Mouse (Mus musculus) liver, embryonic 14.5 days (tissue): ENCODE data around the gene Car6. TPM values are rescaled to one million over a fixed set of nuclear protein-coding genes. Genes with fewer than 3 reads are reported as not detected.
A peak's percentile ranks its signal among the peaks of the same experiment; 100 is the strongest.

Source experiments
- ATAC-seq: fragments of 200-750 bp; cut with Nextera tagmentation; 2 replicates; pipeline ENCODE4 v1.8.0; 2017; ENCODE audit warnings: moderate number of reproducible peaks, mild to moderate bottlenecking, moderate library complexity; ENCODE audit not compliant: insufficient read depth
- DNase-seq, 3 experiments: peaks; one replicate each; pipeline ENCODE4 v3.0.0-alpha.2; 2012 to 2013; ENCODE audit warnings: low read depth in 3 of 3, low spot score in 3 of 3
- H3K27ac ChIP-seq: fragments of 300-500 bp; sonication (generic); 2 replicates; pipeline ENCODE4 v1.5.1; 2014; ENCODE audit warnings: moderate library complexity, mild to moderate bottlenecking, control low read depth, inconsistent platforms
- H3K27me3 ChIP-seq: fragments of 300-500 bp; sonication (generic); 2 replicates; pipeline ENCODE4 v1.6.1; 2014; ENCODE audit warnings: mild to moderate bottlenecking, low read length, moderate library complexity; ENCODE audit not compliant: control insufficient read depth, insufficient read depth
- H3K36me3 ChIP-seq: fragments of 300-500 bp; sonication (generic); replicated peaks from 2 replicates; pipeline ENCODE4 v1.6.1; 2014; ENCODE audit warnings: low read depth; ENCODE audit not compliant: control insufficient read depth, insufficient read depth
- H3K4me1 ChIP-seq, 2 experiments: fragments of 200-500 bp in 1 of 2; fragments of 300-500 bp in 1 of 2; sonication (generic) in 1 of 2; replicated peaks; 2 replicates each; pipeline ENCODE4 v1.6.1; 2012 to 2014; ENCODE audit warnings: antibody characterized with exemption in 1 of 2, inconsistent platforms in 1 of 2, low read length in 1 of 2; ENCODE audit not compliant: control insufficient read depth in 2 of 2, insufficient read depth in 2 of 2
- H3K4me2 ChIP-seq: fragments of 300-500 bp; sonication (generic); 2 replicates; pipeline ENCODE4 v1.6.1; 2014; ENCODE audit warnings: low read depth, mild to moderate bottlenecking, control low read depth, moderate library complexity
- H3K4me3 ChIP-seq, 2 experiments: fragments of 200-500 bp in 1 of 2; fragments of 300-500 bp in 1 of 2; sonication (generic) in 1 of 2; 2 replicates each; pipeline ENCODE4 v1.5.1; 2012 to 2014; ENCODE audit warnings: low read depth in 2 of 2, low read length in 2 of 2, mild to moderate bottlenecking in 2 of 2, control low read depth in 1 of 2, inconsistent platforms in 1 of 2, moderate library complexity in 1 of 2; ENCODE audit not compliant: insufficient read depth in 1 of 2
- H3K9ac ChIP-seq: fragments of 300-500 bp; sonication (generic); replicated peaks from 2 replicates; pipeline ENCODE4 v1.6.1; 2014; ENCODE audit warnings: mild to moderate bottlenecking, control low read depth, moderate library complexity
- H3K9me3 ChIP-seq: fragments of 300-500 bp; sonication (generic); 2 replicates; pipeline ENCODE4 v1.6.1; 2016; ENCODE audit warnings: low read length, mixed read lengths; ENCODE audit not compliant: control insufficient read depth
- CTCF ChIP-seq: IDR thresholded peaks from 2 replicates; pipeline ENCODE4 v1.5.1; 2016; ENCODE audit warnings: antibody characterized with exemption, low read depth, control low read depth
- EP300 ChIP-seq: IDR thresholded peaks from 2 replicates; pipeline ENCODE4 v1.6.1; 2016; ENCODE audit warnings: antibody characterized with exemption, low read depth
- WGBS: fragments of 180-500 bp; shearing (Covaris S2); extraction: QIAGEN DNeasy Blood & Tissue Kit; methylation state at CpG from one replicate; pipeline ENCODE4 v1.1.7; 2014; ENCODE audit not compliant: insufficient replicate concordance; 5-methylcytosine and 5-hydroxymethylcytosine counted together
- polyA plus RNA-seq, 2 experiments: library from polyadenylated mRNA; depleted of rRNA in 1 of 2; stranded (reverse) in 1 of 2; unstranded in 1 of 2; fragments of >200 nt; fragmentation: Nextera tagmentation in 1 of 2; extraction: Ambion mirVana in 1 of 2; gene quantifications; 2 replicates each; pipeline versions ENCODE4 v1.2.1 to v1.2.3; 2012 to 2014

Gene Car6
- polyA plus RNA-seq, 2 experiments, result 0.02 to 0.09 TPM

DNA sequence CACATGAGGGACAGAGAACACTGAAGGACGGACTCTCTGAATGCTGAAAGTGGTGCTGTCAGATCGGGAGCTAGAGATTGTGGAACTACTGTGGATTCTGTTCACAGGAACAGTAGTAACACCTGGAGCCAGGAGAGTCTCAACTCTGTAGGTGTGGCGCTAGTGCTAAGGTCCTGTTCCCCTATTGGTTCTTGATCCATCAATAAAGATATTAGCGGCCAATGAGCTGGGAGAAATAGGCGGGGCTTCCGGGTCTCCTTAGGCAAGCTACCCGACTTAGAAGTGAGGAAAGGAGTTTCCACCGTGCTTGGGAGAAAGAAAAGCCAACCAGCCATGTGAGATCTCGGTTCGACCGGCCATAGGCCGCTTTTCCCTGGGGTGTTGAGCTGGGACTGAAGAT is 56.9 kb downstream of the Car6 start:
- H3K4me3 ChIP-seq, result no peak overlapping the region
- no peak for ATAC-seq

DNA sequence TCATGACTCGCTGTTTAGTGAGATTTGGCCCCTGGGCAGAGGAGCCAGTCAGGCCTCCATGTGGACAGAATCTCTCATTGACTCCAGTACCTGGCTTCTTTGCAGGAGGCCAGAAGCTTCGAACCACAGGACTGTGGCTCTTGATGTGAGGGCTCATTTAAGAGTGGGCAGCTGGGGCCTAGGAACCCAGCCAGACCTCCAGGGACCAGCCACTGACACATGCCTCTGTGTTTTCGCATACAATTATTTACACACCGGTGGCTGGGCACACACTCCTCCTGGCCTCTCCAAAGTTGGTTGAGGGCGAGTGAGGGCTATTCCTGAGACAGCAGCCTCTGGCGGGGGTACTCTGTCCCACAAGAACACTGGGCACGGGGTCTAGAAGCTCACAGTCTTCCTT is 60.8 kb downstream of the Car6 start:
- Histone ChIP-seq H3K4me1 (peaks cover 0 to 10% of the 10 kb centered on the region in 2 experiments; a peak in 2 of 4 replicates), H3K27me3 (no peaks in the 10 kb centered on the region), H3K9ac (no peak overlapping the region), H3K36me3 (no peaks in the 10 kb centered on the region), H3K9me3 (no peaks in the 10 kb centered on the region), H3K4me3 (no peak overlapping the region), H3K4me2 (no peak overlapping the region), H3K27ac (no peak overlapping the region)
- TF ChIP-seq EP300, result no peak
- TF ChIP-seq CTCF, result no peak
- DNase-seq (no peak), ATAC-seq (no peak)
- WGBS, result 67% methylated on average over 7 of the region's 7 CpGs

More for the DNA sequence above, 56.9 kb downstream of the Car6 start:
- H3K27ac ChIP-seq, result no peak overlapping the region
- WGBS, result 28% methylated on average over 12 of the region's 12 CpGs
- H3K36me3 ChIP-seq, result no peaks in the 10 kb centered on the region
- H3K4me1 ChIP-seq, result peaks cover 0 to 5% of the 10 kb centered on the region in 2 experiments; a peak in 2 of 4 replicates
- H3K4me2 ChIP-seq, result peak overlapping the region; percentile 15; the same call in 1 of the 2 replicates
- no peaks in the 10 kb centered on the region for H3K27me3 ChIP-seq
- TF ChIP-seq CTCF, result no peak
- no peak for TF ChIP-seq EP300
- DNase-seq, result no peak
- H3K9ac ChIP-seq, result no peak overlapping the region
- H3K9me3 ChIP-seq, result no peaks in the 10 kb centered on the region

DNA sequence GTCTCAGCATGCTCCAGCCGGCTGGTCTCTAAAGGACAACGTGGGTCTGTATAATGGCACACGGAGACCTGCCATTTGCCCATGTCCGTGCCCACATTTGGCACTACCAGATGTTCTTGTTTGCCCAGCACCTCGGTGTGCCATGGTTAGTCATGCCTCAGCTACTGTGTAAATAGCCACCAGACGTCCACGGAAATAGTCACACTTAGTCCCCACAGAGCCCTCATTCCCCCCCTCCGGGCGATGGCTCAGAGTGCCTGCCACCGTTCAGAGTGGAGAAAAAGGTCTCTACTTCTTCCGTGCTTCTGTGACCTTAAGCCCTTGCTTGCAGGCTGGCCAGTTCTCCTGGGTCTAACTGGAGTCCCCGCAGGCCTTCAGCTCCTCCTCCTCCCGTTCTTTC is 62.0 kb downstream of the Car6 start:
- TF ChIP-seq CTCF, result no peak
- no peak for TF ChIP-seq EP300
- ATAC-seq, result no peak

DNA sequence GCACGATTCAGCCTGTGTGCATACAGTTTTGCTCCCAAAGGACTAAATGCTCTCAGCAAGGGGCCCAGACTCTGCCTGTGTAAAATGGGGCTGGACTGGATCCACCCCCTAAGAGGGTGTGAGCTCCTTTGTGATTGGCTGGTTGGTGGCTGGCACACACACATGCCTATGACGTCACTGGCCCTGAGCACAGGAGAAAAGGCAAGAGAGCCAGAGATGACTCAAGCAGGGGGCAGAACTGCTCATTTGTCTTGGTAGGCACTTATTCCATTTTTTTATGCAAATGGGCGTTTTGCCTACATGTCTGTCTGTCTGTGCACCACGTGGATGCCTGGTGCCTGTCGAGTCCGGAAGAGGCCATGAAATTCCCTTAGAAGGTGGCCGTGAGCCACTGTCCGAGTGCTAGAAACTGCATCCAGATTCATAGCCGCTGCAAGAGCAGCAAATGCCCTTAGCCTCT is 63.0 kb downstream of the Car6 start:
- WGBS, result 19% methylated on average over 9 of the region's 9 CpGs
- Histone ChIP-seq H3K4me1 (peaks cover 1 to 10% of the 10 kb centered on the region in 2 experiments; a peak in 2 of 4 replicates), H3K36me3 (no peaks in the 10 kb centered on the region), H3K9me3 (no peaks in the 10 kb centered on the region), H3K27me3 (no peaks in the 10 kb centered on the region), H3K27ac (no peak overlapping the region), H3K9ac (no peak overlapping the region), H3K4me2 (peak overlapping the region; percentile 52), H3K4me3 (peak overlapping the region in 1 of 2 experiments; percentile 19; a peak in 1 of 4 replicates)
- DNase-seq (peak; percentile 59 to 77 (median 67)), ATAC-seq (peak; percentile 69)
- TF ChIP-seq CTCF (no peak), EP300 (no peak)

More for the DNA sequence above, 62.0 kb downstream of the Car6 start:
- Histone ChIP-seq H3K9me3 (no peaks in the 10 kb centered on the region), H3K4me1 (peaks cover 0 to 10% of the 10 kb centered on the region in 2 experiments; a peak in 2 of 4 replicates), H3K27ac (no peak overlapping the region), H3K36me3 (no peaks in the 10 kb centered on the region), H3K4me2 (no peak overlapping the region), H3K4me3 (no peak overlapping the region), H3K9ac (no peak overlapping the region), H3K27me3 (no peaks in the 10 kb centered on the region)
- 67% methylated on average over 13 of the region's 13 CpGs for WGBS
- DNase-seq, result no peak

DNA sequence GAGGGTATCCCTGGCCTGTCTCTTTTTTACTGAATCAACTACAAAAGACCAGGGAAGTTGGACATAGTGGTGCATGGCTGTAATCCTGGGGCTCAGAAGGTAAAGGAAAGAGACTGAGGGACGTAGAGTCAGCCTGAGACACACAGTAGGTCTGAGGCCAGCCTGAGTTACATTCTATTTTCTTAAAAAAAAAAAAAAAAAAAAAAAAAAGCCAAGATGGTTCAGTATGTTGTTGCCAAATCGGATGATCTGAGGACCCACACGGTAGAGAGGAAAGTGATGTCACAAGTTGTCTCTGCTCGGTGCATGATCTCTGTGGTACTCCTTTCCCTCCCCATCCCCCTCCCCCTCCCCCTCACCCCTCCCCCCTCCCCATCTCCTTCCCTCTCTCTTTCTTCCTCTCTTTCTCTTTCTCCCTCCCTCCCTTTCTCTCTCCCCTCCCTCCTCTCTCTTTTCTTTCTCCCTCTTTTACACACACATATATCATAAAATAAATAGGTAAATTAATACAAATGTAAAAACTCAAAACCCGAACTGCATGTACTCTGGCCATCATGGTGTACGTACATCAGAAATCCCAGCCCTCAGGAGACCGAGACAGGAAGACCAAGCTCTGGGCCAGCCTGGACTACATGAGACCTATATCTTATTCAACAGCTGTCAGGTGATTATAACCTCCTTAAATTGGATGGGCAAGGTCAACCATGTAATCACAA is 63.6 kb downstream of the Car6 start:
- H3K36me3 ChIP-seq, result no peaks in the 10 kb centered on the region
- no peaks in the 10 kb centered on the region for H3K27me3 ChIP-seq
- no peak overlapping the region for H3K4me3 ChIP-seq
- peak overlapping the region; percentile 52 for H3K4me2 ChIP-seq
- no peak overlapping the region for H3K9ac ChIP-seq
- ATAC-seq (no peak), DNase-seq (no peak)
- peaks cover 2 to 10% of the 10 kb centered on the region in 2 experiments; a peak in 2 of 4 replicates for H3K4me1 ChIP-seq
- TF ChIP-seq EP300 (no peak), CTCF (no peak)
- no peak overlapping the region for H3K27ac ChIP-seq
- 71% methylated on average over 7 of the region's 7 CpGs for WGBS
- no peaks in the 10 kb centered on the region for H3K9me3 ChIP-seq

Other genes starting within 250 kb of the Car6 start
- 0.23 and 0.25 TPM in 2 replicates for gene Spsb1, start 246.3 kb downstream of the Car6 start, polyA plus RNA-seq (2012; rRNA removed)
- 0.46 and 0.56 TPM in 2 replicates for gene Spsb1, start 246.3 kb downstream of the Car6 start, polyA plus RNA-seq (2014; fragmentation: Nextera tagmentation; extraction: Ambion mirVana)
- gene H6pd, start 192.3 kb downstream of the Car6 start, polyA plus RNA-seq (2012; rRNA removed), result 8.3 and 9.6 TPM in 2 replicates
- 7.9 and 9.1 TPM in 2 replicates for gene H6pd, start 192.3 kb downstream of the Car6 start, polyA plus RNA-seq (2014; fragmentation: Nextera tagmentation; extraction: Ambion mirVana)
- 0.25 and 0.31 TPM in 2 replicates for gene Gpr157, start 114.0 kb downstream of the Car6 start, polyA plus RNA-seq (2012; rRNA removed)
- 0.05 and 0.08 TPM in 2 replicates for gene Gpr157, start 114.0 kb downstream of the Car6 start, polyA plus RNA-seq (2014; fragmentation: Nextera tagmentation; extraction: Ambion mirVana)
- 0.08 and 0.19 TPM in 2 replicates for gene Slc2a5, start 82.0 kb downstream of the Car6 start, polyA plus RNA-seq (2012; rRNA removed)
- 0.18 and 0.43 TPM in 2 replicates for gene Slc2a5, start 82.0 kb downstream of the Car6 start, polyA plus RNA-seq (2014; fragmentation: Nextera tagmentation; extraction: Ambion mirVana)
- 0.04 TPM in 1 of 2 replicates, not detected in the other for gene Slc2a7, start 52.4 kb downstream of the Car6 start, polyA plus RNA-seq (2012; rRNA removed)
- gene Slc2a7, start 52.4 kb downstream of the Car6 start, polyA plus RNA-seq (2014; fragmentation: Nextera tagmentation; extraction: Ambion mirVana), result 0.24 TPM in 1 of 2 replicates, not detected in the other
- gene Eno1, start 35.4 kb upstream of the Car6 start, polyA plus RNA-seq (2012; rRNA removed), result 167 and 215 TPM in 2 replicates
- 451 and 488 TPM in 2 replicates for gene Eno1, start 35.4 kb upstream of the Car6 start, polyA plus RNA-seq (2014; fragmentation: Nextera tagmentation; extraction: Ambion mirVana)
- gene Rere, start 80.3 kb upstream of the Car6 start, polyA plus RNA-seq (2012; rRNA removed), result 4.8 and 5.6 TPM in 2 replicates
- gene Rere, start 80.3 kb upstream of the Car6 start, polyA plus RNA-seq (2014; fragmentation: Nextera tagmentation; extraction: Ambion mirVana), result 5.1 and 8.8 TPM in 2 replicates